Mouse (Mus musculus) midbrain, embryonic 14.5 days (tissue): Measurements from ENCODE around the gene Catsper4. TPM values are rescaled to one million over a fixed set of nuclear protein-coding genes. Genes with fewer than 3 reads are reported as not detected.
"Not testable (repeated sequence)": the region's sequence is repeated elsewhere in the genome, so short reads cannot be mapped to it uniquely, and the experiment has no call there.

ENCODE experiments used
- ATAC-seq: fragments of 200-750 bp; cut with Nextera tagmentation; 2 replicates; pipeline ENCODE4 v1.8.0; 2017; ENCODE audit warnings: moderate number of reproducible peaks, moderate library complexity; ENCODE audit not compliant: low FRiP score, low TSS enrichment
- DNase-seq: peaks from one replicate; pipeline ENCODE4 v3.0.0-alpha.2; 2015
- H3K27ac ChIP-seq: fragments of 300-500 bp; sonication (generic); replicated peaks from 2 replicates; pipeline ENCODE4 v1.5.1; 2014; ENCODE audit warnings: mild to moderate bottlenecking, low read depth, low read length, moderate library complexity
- H3K27me3 ChIP-seq: fragments of 300-500 bp; sonication (generic); 2 replicates; pipeline ENCODE4 v1.6.1; 2014; ENCODE audit warnings: low read length, control low read depth, mixed read lengths; ENCODE audit not compliant: control insufficient read depth, insufficient read depth
- H3K36me3 ChIP-seq: fragments of 300-500 bp; sonication (generic); 2 replicates; pipeline ENCODE4 v1.6.1; 2014; ENCODE audit warnings: low read length, control low read depth; ENCODE audit not compliant: control insufficient read depth, insufficient read depth
- H3K4me1 ChIP-seq: fragments of 300-500 bp; sonication (generic); 2 replicates; pipeline ENCODE4 v1.6.1; 2014; ENCODE audit warnings: mild to moderate bottlenecking, antibody characterized with exemption, low read length, control low read depth; ENCODE audit not compliant: control insufficient read depth, insufficient read depth
- H3K4me2 ChIP-seq: fragments of 300-500 bp; sonication (generic); 2 replicates; pipeline ENCODE4 v1.6.1; 2014; ENCODE audit warnings: mild to moderate bottlenecking, low read length, moderate library complexity
- H3K4me3 ChIP-seq: fragments of 300-500 bp; sonication (generic); replicated peaks from 2 replicates; pipeline ENCODE4 v1.5.1; 2014; ENCODE audit warnings: low read depth, low read length
- H3K9ac ChIP-seq: fragments of 300-500 bp; sonication (generic); replicated peaks from 2 replicates; pipeline ENCODE4 v1.6.1; 2014; ENCODE audit warnings: mild to moderate bottlenecking, low read length, moderate library complexity
- H3K9me3 ChIP-seq: fragments of 300-500 bp; sonication (generic); 2 replicates; pipeline ENCODE4 v1.6.1; 2016; ENCODE audit warnings: low read length, control low read depth, mixed read lengths; ENCODE audit not compliant: control insufficient read depth
- WGBS: fragments of 180-500 bp; shearing (Covaris S2); extraction: QIAGEN DNeasy Blood & Tissue Kit; methylation state at CpG from one replicate; pipeline ENCODE4 v1.1.7; 2014; 5-methylcytosine and 5-hydroxymethylcytosine counted together
- polyA plus RNA-seq: library from polyadenylated mRNA; unstranded; fragments of >200 nt; fragmentation: Nextera tagmentation; extraction: Ambion mirVana; gene quantifications from 2 replicates; pipeline ENCODE4 v1.2.1, GENCODE M21; 2014

Catsper4 gene
- polyA plus RNA-seq = not detected in 2 replicates

DNA sequence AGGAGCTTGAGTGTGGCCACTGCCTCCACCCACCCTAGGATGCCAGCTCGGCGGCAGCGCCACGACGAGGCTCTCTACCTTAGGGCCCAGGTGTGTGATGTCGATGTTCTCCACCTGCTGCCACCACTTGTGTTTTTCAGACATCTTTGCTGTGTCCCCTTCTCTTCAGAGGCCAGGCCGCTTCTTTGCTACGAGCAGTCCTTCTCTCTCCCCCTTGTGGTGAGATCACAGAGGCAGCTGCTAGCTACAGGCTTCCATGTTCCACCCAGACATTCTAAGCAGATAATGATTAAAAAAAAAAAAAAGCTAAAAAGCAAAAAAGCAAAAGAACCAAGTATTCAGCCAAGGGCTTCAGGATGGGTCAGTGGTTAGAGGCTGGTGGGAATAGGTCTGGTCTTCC, at the start of gene Catsper4:
Gene Catsper4, minus strand, starts transcription at position 190 of the 400 bp plus-strand sequence.
- DNase-seq = peak; percentile 25

DNA sequence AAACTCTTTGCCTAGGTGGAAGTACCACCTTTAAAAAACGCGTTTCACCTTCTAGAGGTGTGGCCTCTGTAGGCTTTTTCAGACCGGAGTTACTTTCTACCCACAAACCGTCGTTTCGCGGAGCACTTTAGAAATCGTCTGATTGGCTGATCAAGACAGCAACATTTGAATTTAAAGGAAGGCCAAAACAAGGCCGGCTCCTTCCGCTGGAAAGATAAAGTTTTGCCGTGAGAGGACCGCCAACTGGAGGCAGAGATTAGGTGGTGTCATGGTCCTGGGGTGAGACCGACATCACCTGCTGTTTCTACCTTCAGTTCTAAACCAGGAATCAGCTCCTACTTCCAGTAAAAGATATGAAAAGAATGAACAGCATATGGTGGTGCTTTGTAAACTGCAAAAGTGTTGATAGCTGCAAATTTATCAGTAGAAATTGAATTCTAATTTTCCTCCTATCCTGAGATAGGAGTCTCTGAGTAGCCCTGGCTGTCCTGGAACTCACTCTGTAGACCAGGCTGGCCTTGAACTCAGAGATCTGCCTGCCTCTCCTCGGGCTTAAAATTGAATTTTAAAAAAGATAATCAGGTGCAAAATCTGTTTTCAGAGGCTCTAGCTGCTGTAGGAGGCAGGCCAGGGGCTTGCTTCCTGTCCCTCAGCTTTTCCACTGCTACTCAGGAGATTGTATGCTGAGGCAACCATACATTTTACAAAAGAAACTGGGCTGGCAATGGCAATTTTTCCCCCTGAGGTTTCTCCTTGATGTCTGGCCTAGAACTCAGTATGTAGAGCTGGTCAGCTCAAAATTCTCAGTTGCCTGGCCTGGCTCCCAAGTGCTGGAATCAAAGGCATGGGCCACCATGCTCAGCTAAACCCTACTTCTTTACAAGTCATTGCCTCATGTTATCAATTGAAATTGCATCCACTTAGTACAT, 46.5 kb upstream of the Catsper4 start:
- Histone ChIP-seq H3K4me3 (no peak overlapping the region), H3K9me3 (no peaks in the 10 kb centered on the region), H3K27me3 (no peaks in the 10 kb centered on the region), H3K36me3 (peaks cover 24% of the 10 kb centered on the region), H3K27ac (no peak overlapping the region), H3K4me2 (no peak overlapping the region), H3K4me1 (no peaks in the 10 kb centered on the region), H3K9ac (no peak overlapping the region)
- WGBS = 7% methylated on average over 14 of the region's 14 CpGs
- ATAC-seq (no peak), DNase-seq (no peak)

More for the DNA sequence above, at the start of gene Catsper4:
- Histone ChIP-seq H3K27ac (no peak within 1 kb of the TSS), H3K4me2 (no peak within 1 kb of the TSS), H3K9me3 (no peaks in the 10 kb centered on the region), H3K36me3 (no peaks in the 10 kb centered on the region), H3K9ac (no peak within 1 kb of the TSS), H3K27me3 (no peaks in the 10 kb centered on the region), H3K4me3 (no peak within 1 kb of the TSS), H3K4me1 (no peaks in the 10 kb centered on the region)
- 70% methylated on average over 8 of the region's 8 CpGs for WGBS
- no peak for ATAC-seq

DNA sequence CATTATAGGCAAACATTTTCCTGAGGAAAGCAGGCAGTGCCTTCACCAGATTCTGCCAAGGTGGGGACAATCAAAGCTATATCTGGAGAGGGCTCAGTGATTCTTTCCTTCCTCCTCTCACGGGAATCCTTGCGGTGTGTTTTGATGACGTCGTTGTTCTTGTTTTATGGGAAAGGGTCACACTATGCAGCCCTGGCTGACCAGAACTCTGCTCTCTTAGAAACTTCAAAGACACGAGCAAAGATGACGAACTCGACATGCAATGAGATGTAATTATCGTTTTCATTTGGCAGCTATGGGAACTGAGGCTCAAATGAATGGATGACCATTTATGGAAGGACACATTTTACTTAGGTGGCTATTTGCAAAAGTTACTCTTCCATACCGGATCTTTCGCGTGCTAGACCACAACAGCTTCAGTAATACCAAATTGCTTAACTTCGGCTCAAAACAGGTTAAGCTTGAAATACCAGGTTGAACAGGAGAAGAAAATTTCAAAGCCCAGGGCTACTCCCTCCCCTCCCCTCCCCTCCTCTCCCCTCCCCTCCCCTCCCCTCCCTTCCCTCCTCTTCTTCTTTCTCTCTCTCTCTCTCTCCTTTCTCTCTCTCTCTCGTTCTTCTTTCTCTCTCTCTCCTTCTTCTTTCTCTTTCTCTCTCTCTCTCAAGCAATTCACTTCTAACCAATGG, 45.7 kb upstream of the Catsper4 start:
- Histone ChIP-seq H3K4me3 (no peak overlapping the region), H3K4me2 (no peak overlapping the region), H3K9me3 (no peaks in the 10 kb centered on the region), H3K4me1 (no peaks in the 10 kb centered on the region), H3K27me3 (no peaks in the 10 kb centered on the region), H3K36me3 (peaks cover 18% of the 10 kb centered on the region), H3K9ac (no peak overlapping the region), H3K27ac (no peak overlapping the region)
- ATAC-seq = no peak
- no peak for DNase-seq
- 34% methylated on average over 13 of the region's 13 CpGs for WGBS

DNA sequence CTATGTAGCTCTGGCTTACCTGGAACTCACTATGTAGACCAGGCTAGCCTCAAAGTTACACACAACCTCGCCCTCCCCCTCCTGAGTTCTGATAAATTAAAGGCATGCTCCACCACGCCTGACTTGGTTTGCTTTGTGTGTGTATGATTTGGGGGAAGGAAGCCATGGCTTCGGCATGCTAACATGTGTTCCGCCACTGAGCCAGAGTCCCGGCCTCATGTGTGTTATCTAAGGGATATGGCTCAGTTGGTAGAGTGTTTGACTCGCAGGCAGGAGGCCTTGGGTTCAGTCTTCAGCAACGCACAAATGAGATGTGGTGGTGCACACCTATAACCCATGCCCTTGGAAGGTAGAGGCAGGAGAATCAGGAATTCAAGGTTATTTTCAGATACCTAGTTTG, 44.8 kb upstream of the Catsper4 start:
- H3K9me3 ChIP-seq = no peaks in the 10 kb centered on the region
- H3K4me3 ChIP-seq = no peak overlapping the region
- H3K9ac ChIP-seq = no peak overlapping the region
- ATAC-seq = no peak
- peaks cover 13% of the 10 kb centered on the region for H3K36me3 ChIP-seq
- no peaks in the 10 kb centered on the region for H3K27me3 ChIP-seq
- no peak overlapping the region for H3K4me2 ChIP-seq
- WGBS = 81% methylated on average over 7 of the region's 7 CpGs
- no peak for DNase-seq
- no peaks in the 10 kb centered on the region for H3K4me1 ChIP-seq
- H3K27ac ChIP-seq = no peak overlapping the region

DNA sequence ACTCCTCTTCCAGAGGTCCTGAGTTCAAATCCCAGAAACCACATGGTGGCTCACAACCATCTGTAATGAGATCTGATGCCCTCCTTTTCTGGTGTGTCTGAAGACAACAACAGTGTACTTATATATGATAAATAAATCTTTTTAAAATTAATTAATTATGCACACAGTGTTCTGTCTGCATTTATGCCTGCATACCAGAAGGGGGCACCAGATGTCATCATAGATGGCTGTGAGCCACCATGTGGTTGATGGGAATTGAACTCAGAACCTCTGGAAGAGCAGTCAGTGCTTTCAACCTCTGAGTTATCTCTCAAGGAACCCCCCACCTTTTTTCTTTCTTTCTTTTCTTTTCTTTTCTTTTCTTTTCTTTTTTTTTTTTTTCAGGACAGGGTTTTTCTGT, 42.4 kb upstream of the Catsper4 start:
- not testable (repeated sequence) for DNase-seq, H3K9me3 ChIP-seq, H3K27me3 ChIP-seq, H3K4me2 ChIP-seq, H3K27ac ChIP-seq, H3K36me3 ChIP-seq, H3K9ac ChIP-seq, H3K4me3 ChIP-seq, H3K4me1 ChIP-seq, ATAC-seq

DNA sequence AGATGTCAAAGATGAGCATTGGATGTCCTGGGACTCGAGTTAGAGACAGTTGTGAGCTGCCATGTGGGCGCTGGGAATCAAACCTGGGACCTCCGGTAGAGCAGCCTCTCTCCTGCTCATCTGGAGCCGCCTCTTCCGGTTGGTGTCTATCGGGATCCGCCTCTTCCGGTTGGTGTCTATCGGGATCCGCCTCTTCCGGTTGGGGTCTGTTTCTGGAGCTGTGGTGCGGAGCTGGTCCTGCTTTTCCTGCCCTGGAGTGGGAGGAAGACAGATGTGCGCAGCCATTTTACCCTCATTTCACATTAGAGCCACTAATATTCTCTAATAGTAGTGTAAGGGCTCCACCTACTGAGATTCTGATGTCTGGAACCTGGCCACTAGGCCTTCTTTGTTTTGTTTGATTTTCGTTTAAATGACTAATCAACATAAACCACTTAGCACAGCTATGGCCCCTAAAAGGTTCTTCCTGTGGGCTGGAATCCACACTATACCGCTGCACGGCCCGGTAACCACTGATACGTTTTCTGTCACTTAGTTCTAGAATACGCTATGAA, 41.0 kb upstream of the Catsper4 start:
- no peak for DNase-seq
- Histone ChIP-seq H3K27me3 (no peaks in the 10 kb centered on the region), H3K4me3 (no peak overlapping the region), H3K27ac (no peak overlapping the region), H3K4me2 (no peak overlapping the region), H3K9me3 (no peaks in the 10 kb centered on the region), H3K9ac (no peak overlapping the region), H3K4me1 (no peaks in the 10 kb centered on the region), H3K36me3 (no peaks in the 10 kb centered on the region)
- no peak for ATAC-seq
- WGBS = 88% methylated on average over 19 of the region's 19 CpGs

DNA sequence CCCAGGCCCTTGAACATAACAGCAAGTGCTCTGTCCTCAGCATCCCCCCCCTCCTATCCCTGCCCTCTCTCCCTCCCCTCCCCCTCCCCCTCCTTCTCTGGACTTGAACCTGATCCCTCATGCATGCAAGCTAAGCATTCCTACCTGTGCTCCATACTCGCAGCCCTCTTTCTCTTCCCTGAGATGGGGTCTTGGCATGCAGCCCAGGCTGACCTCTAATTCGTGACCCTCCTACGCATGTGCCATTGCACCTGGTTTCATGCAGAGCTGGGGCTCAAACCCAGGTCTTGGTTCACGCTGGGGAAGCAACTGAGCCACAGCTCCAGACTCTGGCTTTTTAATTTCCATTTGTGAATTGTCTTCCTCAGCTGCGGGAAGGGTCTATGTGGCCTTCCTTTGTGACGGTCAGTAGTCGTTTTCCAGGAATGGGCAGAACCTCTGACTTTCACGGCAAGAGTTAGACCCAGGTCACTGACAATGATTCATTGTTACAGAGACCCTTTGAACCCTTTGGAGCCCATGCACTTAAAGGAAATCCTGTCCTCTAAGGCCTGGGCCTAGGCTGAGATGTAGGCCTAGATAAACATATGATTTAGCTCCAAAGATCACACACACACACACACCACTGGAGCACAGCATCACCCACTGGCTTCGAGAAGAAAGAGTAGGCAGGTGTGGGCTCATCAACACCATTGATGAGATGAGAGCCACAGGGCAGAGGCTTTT, 38.8 kb upstream of the Catsper4 start:
- Histone ChIP-seq H3K36me3 (no peaks in the 10 kb centered on the region), H3K4me3 (no peak overlapping the region), H3K9ac (no peak overlapping the region), H3K27me3 (no peaks in the 10 kb centered on the region), H3K4me1 (no peaks in the 10 kb centered on the region), H3K9me3 (no peaks in the 10 kb centered on the region), H3K27ac (no peak overlapping the region), H3K4me2 (no peak overlapping the region)
- WGBS = 75% methylated on average over 9 of the region's 9 CpGs
- ATAC-seq = no peak
- DNase-seq = no peak

DNA sequence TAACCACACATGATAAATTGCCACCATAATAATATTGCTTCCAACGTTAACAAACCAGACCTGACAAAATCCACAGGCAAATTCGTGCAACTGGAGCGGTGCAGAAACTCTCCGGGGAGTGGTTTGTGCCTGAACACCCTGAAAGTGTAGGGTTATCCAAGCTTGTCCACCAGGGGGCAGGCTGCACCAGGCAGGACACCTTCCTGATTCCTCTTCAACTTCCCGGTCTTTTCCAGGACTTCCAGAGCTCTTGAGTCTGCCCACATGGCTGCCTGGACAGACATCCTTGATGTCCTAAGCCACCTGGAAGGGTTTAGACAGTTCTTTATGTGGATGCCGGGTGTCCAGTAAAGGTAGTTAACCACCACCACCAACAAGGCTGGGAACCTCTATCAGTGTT, 36.0 kb upstream of the Catsper4 start:
- Histone ChIP-seq H3K9me3 (no peaks in the 10 kb centered on the region), H3K36me3 (no peaks in the 10 kb centered on the region), H3K9ac (no peak overlapping the region), H3K4me3 (no peak overlapping the region), H3K4me1 (no peaks in the 10 kb centered on the region), H3K4me2 (no peak overlapping the region), H3K27me3 (no peaks in the 10 kb centered on the region), H3K27ac (no peak overlapping the region)
- ATAC-seq (no peak), DNase-seq (peak; percentile 46)
- WGBS = 42% methylated on average over 6 of the region's 6 CpGs
